Mouse (Mus musculus) layer of hippocampus, adult 2 months (tissue): ENCODE measurements at regions not wholly inside any gene's neighbourhood (a gene's known extent, or its start where the extent isn't known, plus 50 kb on each side); places are given as distances from the start of the nearest gene placed in this dataset.
"Not testable (repeated sequence)": the region's sequence is repeated elsewhere in the genome, so short reads cannot be mapped to it uniquely, and the experiment has no call there.

Experiments
- DNase-seq, 2 experiments: peaks; one replicate each; pipeline ENCODE4 v3.0.0; 2022; ENCODE audit warnings: low spot score in 2 of 2
- H3K27ac ChIP-seq: fragments of 200-600 bp; 2 replicates; pipeline ENCODE4 v1.8.1; 2022
- H3K4me3 ChIP-seq: fragments of 200-600 bp; 2 replicates; pipeline ENCODE4 v1.8.1; 2022; ENCODE audit warnings: mild to moderate bottlenecking
- CTCF ChIP-seq: fragments of 200-600 bp; conservative IDR thresholded peaks from 2 replicates; pipeline ENCODE4 v1.8.1; 2022; ENCODE audit warnings: antibody characterized with exemption, mild to moderate bottlenecking, moderate library complexity

DNA sequence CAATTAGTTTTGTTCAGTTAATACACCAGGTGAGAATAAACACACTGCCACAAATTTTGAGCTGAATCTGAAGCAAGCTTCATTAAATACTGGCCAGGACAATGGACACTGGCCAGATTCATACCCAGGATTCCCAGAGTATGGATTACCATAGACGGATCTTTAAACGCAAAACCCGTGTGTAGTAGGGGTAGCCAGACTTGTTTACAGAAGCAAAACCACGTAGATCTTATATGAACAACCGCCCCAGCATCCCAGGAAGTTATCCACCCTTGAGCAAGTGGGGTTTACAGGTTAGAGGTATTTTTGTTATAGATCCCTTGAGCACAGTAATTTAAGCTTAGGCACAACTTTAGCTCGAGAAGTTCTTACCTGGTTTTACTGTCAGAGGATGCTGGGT lies 71.1 kb upstream of the Ezr start:
- Histone ChIP-seq H3K27ac (no peak overlapping the region), H3K4me3 (no peak overlapping the region)
- no peak for DNase-seq
- TF ChIP-seq CTCF: no peak

DNA sequence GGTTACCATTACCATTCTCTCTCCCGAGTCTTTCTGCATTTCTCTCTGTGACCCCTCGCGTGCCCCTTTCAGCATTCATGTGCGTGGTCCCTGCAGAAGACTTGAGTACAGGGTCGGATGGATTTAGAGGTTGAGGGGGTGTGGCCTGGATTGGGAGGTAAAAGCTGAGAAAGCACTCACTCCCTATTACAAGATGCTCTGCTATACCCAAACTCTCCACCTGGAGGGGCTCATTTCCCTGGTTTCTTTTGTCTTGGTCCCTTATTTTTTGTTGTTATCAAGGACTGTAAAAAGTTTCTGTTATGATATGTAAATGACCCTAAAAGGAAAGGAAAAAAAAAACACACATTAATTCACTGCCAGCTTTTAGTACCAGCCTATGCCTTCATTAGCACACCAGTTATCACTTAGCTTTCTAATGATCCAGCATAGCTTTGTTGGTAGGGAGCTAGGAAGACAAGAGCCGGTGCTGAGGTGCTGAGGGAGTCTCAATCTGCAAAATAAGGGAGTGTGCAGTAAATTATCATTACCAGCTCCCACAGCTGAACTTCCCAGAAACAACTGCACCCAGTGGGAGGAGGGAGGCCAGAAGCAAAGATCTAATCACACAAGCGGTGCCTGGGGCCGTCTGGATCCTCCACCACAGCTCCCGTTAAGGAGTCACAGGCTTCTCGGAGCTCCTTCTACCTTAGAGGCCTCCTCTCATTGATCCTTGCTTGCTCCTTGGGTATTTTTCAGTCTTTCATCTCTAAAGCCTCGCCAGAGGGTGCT lies 69.8 kb upstream of the Ezr start:
- no peak for DNase-seq
- Histone ChIP-seq H3K27ac (no peak overlapping the region), H3K4me3 (no peak overlapping the region)
- TF ChIP-seq CTCF: peak; percentile 70

DNA sequence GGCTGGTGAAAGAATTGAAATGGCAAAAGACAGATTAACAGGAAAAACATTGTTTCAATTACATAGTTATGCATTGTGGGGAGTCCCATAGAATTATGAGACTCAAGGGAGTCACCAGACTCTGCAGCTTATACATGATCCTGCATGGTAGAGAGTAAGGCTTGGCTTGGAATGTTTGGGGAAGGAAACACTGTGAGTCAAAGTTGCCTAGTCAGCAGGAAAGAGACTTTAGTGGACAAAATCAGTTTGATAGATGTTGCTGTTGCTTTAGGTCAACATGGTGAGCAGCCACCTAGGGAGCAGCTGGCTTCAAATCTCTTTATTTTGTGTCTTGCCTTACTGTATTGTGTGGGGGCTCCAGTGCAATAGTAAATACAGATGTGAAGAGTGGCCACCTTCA lies 67.9 kb upstream of the Ezr start:
- TF ChIP-seq CTCF: no peak
- Histone ChIP-seq H3K27ac (no peak overlapping the region), H3K4me3 (no peak overlapping the region)
- DNase-seq: no peak

DNA sequence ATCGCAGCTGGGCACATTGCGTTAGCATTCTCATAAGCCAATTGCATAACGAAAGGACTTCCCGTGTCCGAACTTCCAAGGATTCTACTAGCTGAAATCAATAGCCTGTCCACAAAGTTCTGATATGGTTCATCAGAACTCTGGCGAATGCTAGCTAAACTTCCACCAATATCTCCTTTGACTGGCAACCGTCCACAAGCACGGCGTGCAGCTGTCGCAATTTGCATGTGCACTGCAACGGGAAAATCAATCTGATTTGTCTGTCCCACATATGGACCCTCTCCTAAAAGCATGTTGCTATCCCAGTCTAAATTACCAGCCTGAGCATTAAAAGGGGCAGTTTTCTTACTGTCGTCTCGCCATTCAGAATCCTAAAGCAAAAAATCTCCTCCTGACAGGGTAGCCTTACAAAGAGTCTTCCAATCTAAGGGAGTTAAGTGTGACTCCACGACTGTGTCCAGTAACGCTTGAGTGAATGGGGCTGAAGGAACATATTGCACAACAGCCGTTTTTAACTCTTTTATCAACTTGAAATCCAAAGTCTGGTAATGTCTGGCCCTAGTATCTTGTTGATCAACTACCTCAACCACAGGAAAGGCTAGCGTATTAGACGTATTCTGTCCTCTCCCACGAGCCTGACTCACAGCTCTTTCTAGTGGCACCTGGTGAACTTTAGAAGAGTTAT lies 59.3 kb upstream of the Ezr start:
- DNase-seq, H3K27ac ChIP-seq: not testable (repeated sequence)

DNA sequence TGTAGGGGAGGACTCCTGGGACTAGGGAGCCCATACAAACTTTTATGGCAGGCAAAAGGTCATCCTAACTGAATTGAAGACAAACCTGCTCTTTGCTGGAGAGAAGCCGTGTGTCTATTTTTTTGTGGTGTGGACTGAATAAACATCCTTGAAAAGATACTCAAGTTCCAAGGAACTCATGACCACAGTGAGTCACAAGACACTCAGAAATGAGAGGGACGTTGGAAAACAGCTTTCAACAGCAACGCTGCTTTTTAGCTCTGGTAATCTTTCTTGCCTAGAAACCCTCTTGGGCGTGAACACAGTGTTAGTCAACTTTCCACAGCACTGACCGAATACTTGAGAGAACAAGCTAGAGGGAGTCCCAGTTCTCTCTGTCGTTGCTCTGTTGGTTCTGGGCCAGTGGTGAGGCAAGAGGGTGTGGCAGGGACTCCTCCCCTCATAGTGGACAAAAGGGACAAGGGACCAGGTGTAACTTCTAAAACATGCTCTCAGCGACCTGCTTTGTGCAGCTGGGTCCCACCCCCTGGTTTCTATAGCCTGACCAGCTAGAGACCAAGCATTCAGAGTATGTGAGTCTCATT lies 52.8 kb upstream of the Ezr start:
- Histone ChIP-seq H3K27ac (no peak overlapping the region), H3K4me3 (no peak overlapping the region)
- no peak for TF ChIP-seq CTCF
- no peak for DNase-seq

More for the DNA sequence above, 59.3 kb upstream of the Ezr start:
- H3K4me3 ChIP-seq: not testable (repeated sequence)
